Mouse (Mus musculus) megakaryocyte, embryonic 14.5 days (primary cell): Measurements from ENCODE around the gene Ctnna3.

ENCODE experiments used
- FLI1 ChIP-seq: IDR thresholded peaks from 2 replicates; pipeline ENCODE4 v1.6.1; 2012; ENCODE audit warnings: low read length, inconsistent platforms, mixed read lengths
- GATA1 ChIP-seq: IDR thresholded peaks from 3 replicates; pipeline ENCODE4 v1.6.1; 2012; ENCODE audit warnings: mixed read lengths, low read length, inconsistent platforms, borderline replicate concordance

- TF ChIP-seq GATA1 (no peak), FLI1 (no peak)
Measured at GRCm38 (mm10) chr10:64275143-64275542, 845.2 kb downstream of the Ctnna3 start.
